Mouse (Mus musculus) limb, embryonic 15.5 days (tissue): ENCODE measurements around the gene Prkch. TPM values are rescaled to one million over a fixed set of nuclear protein-coding genes. Genes with fewer than 3 reads are reported as not detected.

Source experiments
- ATAC-seq: fragments of 200-750 bp; cut with Nextera tagmentation; 2 replicates; pipeline ENCODE4 v1.8.0; 2017; ENCODE audit warnings: low read depth, moderate TSS enrichment; ENCODE audit not compliant: insufficient number of reproducible peaks, low FRiP score, low TSS enrichment
- H3K27ac ChIP-seq: fragments of 300-500 bp; sonication (generic); 2 replicates; pipeline ENCODE4 v1.5.1; 2015; ENCODE audit warnings: moderate library complexity, mild to moderate bottlenecking, inconsistent platforms
- H3K27me3 ChIP-seq: fragments of 300-500 bp; sonication (generic); 2 replicates; pipeline ENCODE4 v1.6.1; 2015; ENCODE audit warnings: inconsistent platforms
- H3K36me3 ChIP-seq: fragments of 300-500 bp; sonication (generic); 2 replicates; pipeline ENCODE4 v1.6.1; 2015; ENCODE audit warnings: inconsistent platforms
- H3K4me1 ChIP-seq: fragments of 300-500 bp; sonication (generic); 2 replicates; pipeline ENCODE4 v1.6.1; 2015; ENCODE audit warnings: inconsistent platforms
- H3K4me2 ChIP-seq: fragments of 300-500 bp; sonication (generic); 2 replicates; pipeline ENCODE4 v1.6.1; 2015; ENCODE audit warnings: mild to moderate bottlenecking, inconsistent platforms
- H3K4me3 ChIP-seq: fragments of 300-500 bp; sonication (generic); 2 replicates; pipeline ENCODE4 v1.5.1; 2015; ENCODE audit warnings: mild to moderate bottlenecking, inconsistent platforms
- H3K9ac ChIP-seq: fragments of 300-500 bp; sonication (generic); 2 replicates; pipeline ENCODE4 v1.6.1; 2015; ENCODE audit warnings: inconsistent platforms
- H3K9me3 ChIP-seq: fragments of 300-500 bp; sonication (generic); 2 replicates; pipeline ENCODE4 v1.6.1; 2016; ENCODE audit warnings: inconsistent platforms
- WGBS: fragments of 180-500 bp; shearing (Covaris S2); methylation state at CpG from one replicate; pipeline ENCODE4 v1.1.7; 2015; 5-methylcytosine and 5-hydroxymethylcytosine counted together
- polyA plus RNA-seq: library from polyadenylated mRNA; unstranded; fragments of >200 nt; fragmentation: Nextera tagmentation; extraction: Ambion mirVana; gene quantifications from 2 replicates; pipeline ENCODE4 v1.2.1, GENCODE M21; 2015

Gene Prkch
- polyA plus RNA-seq, 1 experiment from 2014 or later, result 18.2 TPM

- H3K4me2 ChIP-seq, result peak overlapping the region; percentile 97
- H3K4me3 ChIP-seq, result peak overlapping the region; percentile 78
- H3K27me3 ChIP-seq, result peaks cover 13% of the 10 kb centered on the region; the same call in 1 of the 2 replicates
- H3K36me3 ChIP-seq, result no peaks in the 10 kb centered on the region
- ATAC-seq, result peak; percentile 30
- WGBS, result 6% methylated on average over 33 of the region's 33 CpGs
- no peaks in the 10 kb centered on the region for H3K9me3 ChIP-seq
- H3K27ac ChIP-seq, result peak overlapping the region; percentile 80
- peaks cover 16% of the 10 kb centered on the region for H3K4me1 ChIP-seq
- peak overlapping the region; percentile 76 for H3K9ac ChIP-seq
These were observed 585 bp upstream of the Prkch start for GRCm38 (mm10) chr12:73583813-73584609.

GRCm38 (mm10) chr12:73585241-73585801 is 725 bp downstream of the Prkch start:
- peak overlapping the region; percentile 97 for H3K4me2 ChIP-seq
- H3K9me3 ChIP-seq, result no peaks in the 10 kb centered on the region
- H3K4me1 ChIP-seq, result peaks cover 16% of the 10 kb centered on the region
- peaks cover 13% of the 10 kb centered on the region; the same call in 1 of the 2 replicates for H3K27me3 ChIP-seq
- H3K27ac ChIP-seq, result peak overlapping the region; percentile 80
- 1% methylated on average over 33 of the region's 33 CpGs for WGBS
- peak; percentile 26; the same call in 1 of the 2 replicates for ATAC-seq
- no peaks in the 10 kb centered on the region for H3K36me3 ChIP-seq
- peak overlapping the region; percentile 78 for H3K4me3 ChIP-seq
- H3K9ac ChIP-seq, result peak overlapping the region; percentile 76

- H3K9me3 ChIP-seq, result no peaks in the 10 kb centered on the region
- H3K4me2 ChIP-seq, result peak overlapping the region; percentile 97
- no peaks in the 10 kb centered on the region for H3K36me3 ChIP-seq
- whole genome bisulfite sequencing, result under 1% methylated on average over 7 of the region's 7 CpGs
- H3K27me3 ChIP-seq, result peaks cover 13% of the 10 kb centered on the region; the same call in 1 of the 2 replicates
- ATAC-seq, result no peak
- no peak overlapping the region for H3K27ac ChIP-seq
- peaks cover 16% of the 10 kb centered on the region for H3K4me1 ChIP-seq
- no peak overlapping the region for H3K9ac ChIP-seq
- H3K4me3 ChIP-seq, result peak overlapping the region; percentile 78
These were observed 1.3 kb downstream of the Prkch start for GRCm38 (mm10) chr12:73585850-73586249.

- Histone ChIP-seq H3K27ac (no peak overlapping the region), H3K36me3 (no peaks in the 10 kb centered on the region), H3K27me3 (peaks cover 7% of the 10 kb centered on the region; the same call in 1 of the 2 replicates), H3K4me1 (peaks cover 16% of the 10 kb centered on the region), H3K9ac (no peak overlapping the region), H3K9me3 (no peaks in the 10 kb centered on the region), H3K4me2 (no peak overlapping the region), H3K4me3 (no peak overlapping the region)
- no peak for ATAC-seq
- 57% methylated on average over 3 of the region's 3 CpGs for WGBS
These were observed 2.7 kb downstream of the Prkch start for GRCm38 (mm10) chr12:73587262-73587661.

GRCm38 (mm10) chr12:73590627-73591276 is 6.2 kb downstream of the Prkch start:
- Histone ChIP-seq H3K4me1 (peaks cover 7% of the 10 kb centered on the region; the same call in 1 of the 2 replicates), H3K27ac (no peak overlapping the region), H3K4me3 (no peak overlapping the region), H3K36me3 (no peaks in the 10 kb centered on the region), H3K27me3 (peaks cover 6% of the 10 kb centered on the region; the same call in 1 of the 2 replicates), H3K9me3 (no peaks in the 10 kb centered on the region), H3K9ac (no peak overlapping the region), H3K4me2 (no peak overlapping the region)
- ATAC-seq, result no peak
- WGBS, result 81% methylated on average over 15 of the region's 15 CpGs

- ATAC-seq, result no peak
- Histone ChIP-seq H3K4me1 (0 out of 2 replicates have a peak, but pooled peaks cover 3% of the 10 kb centered on the region), H3K36me3 (no peaks in the 10 kb centered on the region), H3K9me3 (no peaks in the 10 kb centered on the region), H3K27me3 (no peaks in the 10 kb centered on the region), H3K9ac (no peak overlapping the region), H3K27ac (no peak overlapping the region; the same call in 1 of the 2 replicates), H3K4me3 (no peak overlapping the region), H3K4me2 (no peak overlapping the region)
- 80% methylated on average over 8 of the region's 11 CpGs for WGBS
These were observed 7.0 kb downstream of the Prkch start for GRCm38 (mm10) chr12:73591625-73592024.

- 70% methylated on average over 12 of the region's 12 CpGs for WGBS
- ATAC-seq, result no peak
- no peak overlapping the region for H3K4me3 ChIP-seq
- H3K4me2 ChIP-seq, result no peak overlapping the region
- H3K36me3 ChIP-seq, result no peaks in the 10 kb centered on the region
- H3K9me3 ChIP-seq, result no peaks in the 10 kb centered on the region
- H3K4me1 ChIP-seq, result peaks cover 7% of the 10 kb centered on the region; the same call in 1 of the 2 replicates
- no peak overlapping the region for H3K9ac ChIP-seq
- no peaks in the 10 kb centered on the region for H3K27me3 ChIP-seq
- no peak overlapping the region for H3K27ac ChIP-seq
These were observed 8.6 kb downstream of the Prkch start for GRCm38 (mm10) chr12:73593021-73593798.

GRCm38 (mm10) chr12:73594177-73594745 is 9.7 kb downstream of the Prkch start:
- no peak overlapping the region for H3K4me3 ChIP-seq
- no peak overlapping the region for H3K27ac ChIP-seq
- no peak overlapping the region for H3K9ac ChIP-seq
- H3K4me2 ChIP-seq, result no peak overlapping the region
- no peaks in the 10 kb centered on the region for H3K9me3 ChIP-seq
- H3K27me3 ChIP-seq, result no peaks in the 10 kb centered on the region
- WGBS, result 80% methylated on average over 9 of the region's 9 CpGs
- H3K4me1 ChIP-seq, result peaks cover 9% of the 10 kb centered on the region; the same call in 1 of the 2 replicates
- no peaks in the 10 kb centered on the region for H3K36me3 ChIP-seq
- no peak for ATAC-seq

- no peak overlapping the region for H3K9ac ChIP-seq
- H3K36me3 ChIP-seq, result no peaks in the 10 kb centered on the region
- H3K9me3 ChIP-seq, result no peaks in the 10 kb centered on the region
- WGBS, result 57% methylated on average over 8 of the region's 8 CpGs
- no peak overlapping the region for H3K4me3 ChIP-seq
- H3K27me3 ChIP-seq, result no peaks in the 10 kb centered on the region
- H3K4me2 ChIP-seq, result no peak overlapping the region
- ATAC-seq, result no peak
- H3K4me1 ChIP-seq, result peaks cover 9% of the 10 kb centered on the region; the same call in 1 of the 2 replicates
- no peak overlapping the region for H3K27ac ChIP-seq
These were observed 10.6 kb downstream of the Prkch start for GRCm38 (mm10) chr12:73595226-73595625.

- H3K9ac ChIP-seq, result no peak overlapping the region
- H3K4me2 ChIP-seq, result no peak overlapping the region
- no peaks in the 10 kb centered on the region for H3K9me3 ChIP-seq
- H3K27me3 ChIP-seq, result no peaks in the 10 kb centered on the region
- peaks cover 9% of the 10 kb centered on the region; the same call in 1 of the 2 replicates for H3K4me1 ChIP-seq
- no peak overlapping the region for H3K4me3 ChIP-seq
- no peak for ATAC-seq
- H3K36me3 ChIP-seq, result no peaks in the 10 kb centered on the region
- no peak overlapping the region for H3K27ac ChIP-seq
- WGBS, result 37% methylated on average over 6 of the region's 6 CpGs
These were observed 13.6 kb downstream of the Prkch start for GRCm38 (mm10) chr12:73598241-73598640.

- 85% methylated on average over 4 of the region's 4 CpGs for WGBS
- Histone ChIP-seq H3K9me3 (no peaks in the 10 kb centered on the region), H3K4me2 (no peak overlapping the region)
These were observed 15.9 kb downstream of the Prkch start for GRCm38 (mm10) chr12:73600457-73600856.

More at GRCm38 (mm10) chr12:73600457-73600856, 15.9 kb downstream of the Prkch start:
- Histone ChIP-seq H3K4me3 (no peak overlapping the region), H3K4me1 (peaks cover 6% of the 10 kb centered on the region; the same call in 1 of the 2 replicates), H3K9ac (no peak overlapping the region), H3K27ac (no peak overlapping the region), H3K27me3 (no peaks in the 10 kb centered on the region), H3K36me3 (no peaks in the 10 kb centered on the region)
- no peak for ATAC-seq
